ENCODE assay signal across 8 mouse cellular contexts in the genomic region with DNA sequence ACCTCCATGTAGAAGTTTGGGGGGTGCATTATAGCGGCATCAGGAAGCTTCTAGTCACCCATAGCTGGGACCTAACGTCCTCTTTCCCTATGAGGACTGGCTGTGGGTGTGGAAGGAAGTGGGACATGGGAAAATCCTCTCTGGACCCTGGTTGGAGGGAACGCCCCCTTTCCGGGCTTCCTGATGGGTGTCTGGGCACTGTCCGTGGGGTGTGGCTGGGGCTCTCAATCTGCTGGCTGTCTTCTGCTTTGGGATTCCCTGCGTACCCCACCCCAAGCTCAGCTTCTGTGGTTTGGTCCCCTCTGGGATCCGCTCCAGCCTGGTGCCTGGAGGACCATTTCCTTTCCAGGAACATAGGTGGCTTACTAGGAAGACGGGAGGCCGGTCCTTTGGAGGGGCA. TPM values are rescaled to one million over a fixed set of nuclear protein-coding genes. Genes with fewer than 3 reads are reported as not detected.
DNase-seq lines count a peak whose midpoint lies in the region; ATAC-seq and TF ChIP-seq lines count a peak whose summit lies in the region.

No protein-coding gene starts in this region.

- no peak for ATAC-seq in embryonic facial prominence, embryonic 12.5 days (ENCODE audit: insufficient number of reproducible peaks, insufficient read depth, low FRiP score, low TSS enrichment)
- no peak for ATAC-seq in hindbrain, postnatal 0 days
- no peak for ATAC-seq in midbrain, embryonic 12.5 days (ENCODE audit: low FRiP score, low read depth)

- H3K9ac ChIP-seq in embryonic facial prominence, embryonic 12.5 days: no peak overlapping the region
- peak overlapping the region; percentile 67; the same call in 1 of the 2 replicates for H3K9ac ChIP-seq in hindbrain, postnatal 0 days (replicated peaks; ENCODE audit: low read length)
- peak overlapping the region; percentile 84; the same call in 1 of the 2 replicates for H3K9ac ChIP-seq in midbrain, embryonic 12.5 days (replicated peaks)

- DNase-seq in heart, adult 18-20 months: peak; percentile 58 to 62
- no peak for DNase-seq in heart, postnatal 4 days
- no peak for DNase-seq in hindbrain, postnatal 0 days (ENCODE audit: low spot score)
- no peak for DNase-seq in gastrocnemius, adult 8-10 months (ENCODE audit: low spot score in 2 of 2)
- no peak for DNase-seq in urinary bladder, adult 18-20 months (ENCODE audit: low spot score in 2 of 2)
- DNase-seq in thymus, postnatal 14 days: no peak

- no peaks in the 10 kb centered on the region for H3K27me3 ChIP-seq in embryonic facial prominence, embryonic 12.5 days
- no peaks in the 10 kb centered on the region for H3K27me3 ChIP-seq in hindbrain, postnatal 0 days (ENCODE audit: insufficient read depth, low read length)
- H3K27me3 ChIP-seq in midbrain, embryonic 12.5 days: peaks cover 10% of the 10 kb centered on the region; the same call in 1 of the 2 replicates

- peak overlapping the region; percentile 96 for H3K4me2 ChIP-seq in embryonic facial prominence, embryonic 12.5 days (replicated peaks)
- peak overlapping the region; percentile 84 for H3K4me2 ChIP-seq in hindbrain, postnatal 0 days (ENCODE audit: low read depth, low read length)
- H3K4me2 ChIP-seq in midbrain, embryonic 12.5 days (replicated peaks): peak overlapping the region; percentile 91

- TF ChIP-seq CTCF in hindbrain, postnatal 0 days (IDR thresholded peaks at IDR 0.05; ENCODE audit: low read depth): no peak

- no peaks in the 10 kb centered on the region for H3K36me3 ChIP-seq in embryonic facial prominence, embryonic 12.5 days
- H3K36me3 ChIP-seq in hindbrain, postnatal 0 days (ENCODE audit: insufficient read depth, low read length): no peaks in the 10 kb centered on the region
- H3K36me3 ChIP-seq in midbrain, embryonic 12.5 days: peaks cover 11% of the 10 kb centered on the region

- peaks cover 8% of the 10 kb centered on the region; the same call in 1 of the 2 replicates for H3K4me1 ChIP-seq in embryonic facial prominence, embryonic 12.5 days
- peaks cover 33% of the 10 kb centered on the region for H3K4me1 ChIP-seq in hindbrain, postnatal 0 days (ENCODE audit: insufficient read depth, low read length)
- H3K4me1 ChIP-seq in midbrain, embryonic 12.5 days: peaks cover 63% of the 10 kb centered on the region

- H3K27ac ChIP-seq in embryonic facial prominence, embryonic 12.5 days: no peak overlapping the region
- H3K27ac ChIP-seq in hindbrain, postnatal 0 days: peak overlapping the region; percentile 65; the same call in 1 of the 2 replicates
- no peak overlapping the region for H3K27ac ChIP-seq in midbrain, embryonic 12.5 days (replicated peaks)

- H3K4me3 ChIP-seq in embryonic facial prominence, embryonic 12.5 days: 0 out of 2 replicates have a peak overlapping the region, but pooled peaks have one; percentile 66
- H3K4me3 ChIP-seq in hindbrain, postnatal 0 days (ENCODE audit: low read length): peak overlapping the region; percentile 58
- peak overlapping the region; percentile 80 for H3K4me3 ChIP-seq in midbrain, embryonic 12.5 days

- no peaks in the 10 kb centered on the region for H3K9me3 ChIP-seq in embryonic facial prominence, embryonic 12.5 days
- no peaks in the 10 kb centered on the region for H3K9me3 ChIP-seq in hindbrain, postnatal 0 days (ENCODE audit: low read length)
- no peaks in the 10 kb centered on the region for H3K9me3 ChIP-seq in midbrain, embryonic 12.5 days

- 85% methylated on average over 9 of the region's 9 CpGs for WGBS in embryonic facial prominence, embryonic 12.5 days
- WGBS in hindbrain, postnatal 0 days: 59% methylated on average over 9 of the region's 9 CpGs
- 85% methylated on average over 9 of the region's 9 CpGs for WGBS in midbrain, embryonic 12.5 days

RNA-seq across cellular contexts. Expression of a gene that starts 1.7 kb away (rescaled TPM):
- total RNA-seq in heart, adult 18-20 months (2021): 10 to 100 TPM; 21.7 to 22.8 TPM
- 10 to 100 TPM; 46.5 to 50.5 TPM for total RNA-seq in heart, postnatal 4 days (2021)
- polyA plus RNA-seq in embryonic facial prominence, embryonic 12.5 days (2016; fragmentation: Nextera tagmentation; extraction: Ambion mirVana): 54.3 and 58.1 TPM in 2 replicates
- 39.4 and 49.2 TPM in 2 replicates for total RNA-seq in hindbrain, postnatal 0 days (2014; rRNA removed)
- 62.5 and 64.8 TPM in 2 replicates for polyA plus RNA-seq in hindbrain, postnatal 0 days (2015; fragmentation: Nextera tagmentation; extraction: Ambion mirVana)
- 96.8 and 112 TPM in 2 replicates for polyA plus RNA-seq in midbrain, embryonic 12.5 days (2016; fragmentation: Nextera tagmentation; extraction: Ambion mirVana)
- total RNA-seq in gastrocnemius, adult 8-10 months (2022): 1 to 10 TPM; 2.1 to 3.7 (median 3.1) TPM

RNA-seq across cellular contexts. Expression of a gene that starts 26.8 kb away (rescaled TPM):
- not detected for total RNA-seq in heart, adult 18-20 months (2021)
- total RNA-seq in heart, postnatal 4 days (2021): not detected
- not detected in 2 replicates for polyA plus RNA-seq in embryonic facial prominence, embryonic 12.5 days (2016; fragmentation: Nextera tagmentation; extraction: Ambion mirVana)
- not detected in 2 replicates for total RNA-seq in hindbrain, postnatal 0 days (2014; rRNA removed)
- polyA plus RNA-seq in hindbrain, postnatal 0 days (2015; fragmentation: Nextera tagmentation; extraction: Ambion mirVana): not detected in 2 replicates
- not detected in 2 replicates for polyA plus RNA-seq in midbrain, embryonic 12.5 days (2016; fragmentation: Nextera tagmentation; extraction: Ambion mirVana)
- total RNA-seq in gastrocnemius, adult 8-10 months (2022): not detected

RNA-seq across cellular contexts. Expression of a gene that starts 47.0 kb away (rescaled TPM):
- not detected for total RNA-seq in heart, adult 18-20 months (2021)
- total RNA-seq in heart, postnatal 4 days (2021): not detected
- polyA plus RNA-seq in embryonic facial prominence, embryonic 12.5 days (2016; fragmentation: Nextera tagmentation; extraction: Ambion mirVana): not detected in 2 replicates
- total RNA-seq in hindbrain, postnatal 0 days (2014; rRNA removed): not detected in 2 replicates
- polyA plus RNA-seq in hindbrain, postnatal 0 days (2015; fragmentation: Nextera tagmentation; extraction: Ambion mirVana): 0.23 and 0.26 TPM in 2 replicates
- not detected in 2 replicates for polyA plus RNA-seq in midbrain, embryonic 12.5 days (2016; fragmentation: Nextera tagmentation; extraction: Ambion mirVana)
- total RNA-seq in gastrocnemius, adult 8-10 months (2022): not detected

Comparison
In these comparisons a context has a peak if more than half of its experiments do, and no peak if none do; other contexts are left out.
1. DNase-seq: peak in heart, adult 18-20 months (2 of 2); none in heart, postnatal 4 days (single experiment), hindbrain, postnatal 0 days (single experiment), gastrocnemius, adult 8-10 months (0 of 2), urinary bladder, adult 18-20 months (0 of 2) and thymus, postnatal 14 days (single experiment).
2. Peak in every context shown above with its lines, with median percentiles within 50 percentile points of each other: H3K4me2 ChIP-seq and H3K4me3 ChIP-seq.